Mouse (Mus musculus) liver, embryonic 15.5 days (tissue): Measurements from ENCODE around the gene Cyth1. TPM values are rescaled to one million over a fixed set of nuclear protein-coding genes. Genes with fewer than 3 reads are reported as not detected.

Experiments used
- polyA plus RNA-seq: library from polyadenylated mRNA; unstranded; fragments of >200 nt; fragmentation: Nextera tagmentation; extraction: Ambion mirVana; gene quantifications from 2 replicates; pipeline ENCODE4 v1.2.1, GENCODE M21; 2015

Cyth1 gene
- polyA plus RNA-seq, 1 experiment from 2014 or later = 3.9 TPM

Other genes starting within 250 kb of the Cyth1 start
- 0.10 and 0.21 TPM in 2 replicates for gene Dnah17, start 118.0 kb downstream of the Cyth1 start, polyA plus RNA-seq
- gene Usp36, start 41.7 kb upstream of the Cyth1 start, polyA plus RNA-seq = 5.9 and 6.6 TPM in 2 replicates
- not detected in 2 replicates for gene Cep295nl, start 93.9 kb upstream of the Cyth1 start, polyA plus RNA-seq
- 5.8 and 5.9 TPM in 2 replicates for gene Timp2, start 107.1 kb upstream of the Cyth1 start, polyA plus RNA-seq
- 42.7 and 43.9 TPM in 2 replicates for gene Lgals3bp, start 153.5 kb upstream of the Cyth1 start, polyA plus RNA-seq
- 9.9 and 10.8 TPM in 2 replicates for gene Cant1, start 170.5 kb upstream of the Cyth1 start, polyA plus RNA-seq
- gene C1qtnf1, start 179.6 kb upstream of the Cyth1 start, polyA plus RNA-seq = 1.9 and 2.0 TPM in 2 replicates
- gene Engase, start 228.2 kb upstream of the Cyth1 start, polyA plus RNA-seq = 6.0 and 7.8 TPM in 2 replicates